Mouse (Mus musculus): Measurements from ENCODE around the gene Teddm2. TPM values are rescaled to one million over a fixed set of nuclear protein-coding genes. Genes with fewer than 3 reads are reported as not detected.

Teddm2 gene
- polyA plus RNA-seq, 1 experiment = 0.93 TPM

- no peak overlapping the region for H3K27ac ChIP-seq (ENCODE audit: control insufficient read depth, insufficient read depth, low read length)
- 79% methylated on average over 2 of the region's 2 CpGs for WGBS
- TF ChIP-seq CTCF (IDR thresholded peaks at IDR 0.05; ENCODE audit: borderline replicate concordance, control insufficient read depth, extremely low read depth, insufficient read depth, low read length, poor library complexity) (no peak), POLR2A (IDR thresholded peaks at IDR 0.05; ENCODE audit: control insufficient read depth, extremely low read depth, insufficient read depth, low read length, poor library complexity) (no peak)
- no peaks in the 10 kb centered on the region for H3K36me3 ChIP-seq (ENCODE audit: control insufficient read depth, insufficient read depth, low read length)
- H3K27me3 ChIP-seq (ENCODE audit: control insufficient read depth, insufficient read depth, low read length) = no peaks in the 10 kb centered on the region
- no peak overlapping the region for H3K4me3 ChIP-seq (ENCODE audit: control insufficient read depth, insufficient read depth, low read length)
- no peak for DNase-seq
- no peaks in the 10 kb centered on the region for H3K4me1 ChIP-seq (replicated peaks; ENCODE audit: control insufficient read depth, insufficient read depth, low read length)
Observed at GRCm38 (mm10) chr1:153814278-153814677, 85.8 kb downstream of the Teddm2 start.

DNA sequence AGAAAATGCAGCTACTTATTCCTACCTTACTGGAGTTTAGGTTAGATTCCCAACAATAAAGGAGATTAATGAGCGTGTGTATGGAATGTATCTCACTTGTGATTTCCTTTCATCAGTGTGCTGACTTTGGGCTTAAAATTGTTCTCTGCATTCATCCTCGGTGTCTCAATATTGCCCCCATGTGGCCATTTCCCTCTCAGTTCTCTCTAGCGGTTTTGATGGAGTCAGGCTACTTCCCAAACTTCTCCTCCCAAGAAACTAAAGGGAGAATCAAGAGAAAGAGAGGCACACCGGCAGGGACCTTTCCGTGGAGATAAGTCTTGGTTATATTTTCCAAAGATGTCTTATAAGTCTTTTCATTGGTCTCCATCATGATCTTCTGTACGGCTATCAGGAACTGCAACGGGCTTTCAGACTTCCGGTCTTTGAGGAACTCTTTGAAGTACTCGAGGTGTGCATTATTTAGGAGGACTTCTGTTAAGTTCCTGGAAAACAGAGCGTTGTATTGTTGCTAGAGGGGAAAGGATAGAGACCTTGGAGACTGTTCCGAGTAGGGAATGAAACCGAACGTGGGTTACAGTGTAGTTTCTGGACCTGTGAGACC is 92.5 kb downstream of the Teddm2 start:
- H3K27ac ChIP-seq (ENCODE audit: control insufficient read depth, insufficient read depth, low read length) = no peak overlapping the region
- TF ChIP-seq CTCF (IDR thresholded peaks at IDR 0.05; ENCODE audit: borderline replicate concordance, control insufficient read depth, extremely low read depth, insufficient read depth, low read length, poor library complexity) (no peak), POLR2A (IDR thresholded peaks at IDR 0.05; ENCODE audit: control insufficient read depth, extremely low read depth, insufficient read depth, low read length, poor library complexity) (no peak)
- no peaks in the 10 kb centered on the region for H3K27me3 ChIP-seq (ENCODE audit: control insufficient read depth, insufficient read depth, low read length)
- 0 out of 2 replicates have a peak, but pooled peaks cover 2% of the 10 kb centered on the region for H3K4me1 ChIP-seq (replicated peaks; ENCODE audit: control insufficient read depth, insufficient read depth, low read length)
- DNase-seq = peak; percentile 79
- WGBS = 17% methylated on average over 13 of the region's 13 CpGs
- H3K4me3 ChIP-seq (ENCODE audit: control insufficient read depth, insufficient read depth, low read length) = no peak overlapping the region; the same call in 1 of the 2 replicates
- no peaks in the 10 kb centered on the region for H3K36me3 ChIP-seq (ENCODE audit: control insufficient read depth, insufficient read depth, low read length)

DNA sequence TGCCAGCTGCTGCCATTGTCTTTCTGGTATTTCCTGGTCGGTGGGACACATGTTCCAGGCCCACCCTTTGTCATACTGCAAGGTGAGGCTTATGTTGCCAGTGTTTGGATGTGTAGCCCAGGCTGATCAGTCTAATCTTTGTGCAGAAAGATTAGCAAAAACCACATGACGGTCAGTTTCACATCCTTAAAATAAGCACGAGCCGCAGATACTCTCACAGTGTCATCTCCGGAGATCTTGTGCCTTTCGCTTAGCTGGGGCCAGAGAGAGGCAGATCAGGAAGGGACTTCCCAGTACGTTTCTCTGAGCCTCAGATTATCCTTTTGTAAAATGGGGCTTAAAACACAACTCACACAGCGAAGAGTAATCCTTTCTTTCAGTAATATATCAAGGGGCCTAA is 96.5 kb downstream of the Teddm2 start:
- Histone ChIP-seq H3K36me3 (ENCODE audit: control insufficient read depth, insufficient read depth, low read length) (no peaks in the 10 kb centered on the region), H3K4me1 (replicated peaks; ENCODE audit: control insufficient read depth, insufficient read depth, low read length) (0 out of 2 replicates have a peak, but pooled peaks cover 2% of the 10 kb centered on the region), H3K27ac (ENCODE audit: control insufficient read depth, insufficient read depth, low read length) (no peak overlapping the region), H3K4me3 (ENCODE audit: control insufficient read depth, insufficient read depth, low read length) (no peak overlapping the region), H3K27me3 (ENCODE audit: control insufficient read depth, insufficient read depth, low read length) (no peaks in the 10 kb centered on the region)
- no peak for DNase-seq
- WGBS = 69% methylated on average over 8 of the region's 8 CpGs
- TF ChIP-seq POLR2A (IDR thresholded peaks at IDR 0.05; ENCODE audit: control insufficient read depth, extremely low read depth, insufficient read depth, low read length, poor library complexity) (no peak), CTCF (IDR thresholded peaks at IDR 0.05; ENCODE audit: borderline replicate concordance, control insufficient read depth, extremely low read depth, insufficient read depth, low read length, poor library complexity) (no peak)

- H3K4me3 ChIP-seq (ENCODE audit: control insufficient read depth, insufficient read depth, low read length) = no peak overlapping the region
- H3K36me3 ChIP-seq (ENCODE audit: control insufficient read depth, insufficient read depth, low read length) = no peaks in the 10 kb centered on the region
- no peak for DNase-seq
- no peak overlapping the region for H3K27ac ChIP-seq (ENCODE audit: control insufficient read depth, insufficient read depth, low read length)
- no peaks in the 10 kb centered on the region for H3K4me1 ChIP-seq (replicated peaks; ENCODE audit: control insufficient read depth, insufficient read depth, low read length)
- TF ChIP-seq CTCF (IDR thresholded peaks at IDR 0.05; ENCODE audit: borderline replicate concordance, control insufficient read depth, extremely low read depth, insufficient read depth, low read length, poor library complexity) (no peak), POLR2A (IDR thresholded peaks at IDR 0.05; ENCODE audit: control insufficient read depth, extremely low read depth, insufficient read depth, low read length, poor library complexity) (no peak)
- WGBS = 47% methylated on average over 7 of the region's 7 CpGs
- no peaks in the 10 kb centered on the region for H3K27me3 ChIP-seq (ENCODE audit: control insufficient read depth, insufficient read depth, low read length)
Observed at GRCm38 (mm10) chr1:153802691-153803090, 97.3 kb downstream of the Teddm2 start.

Other genes with a start within 250 kb of the Teddm2 start
- gene Rgs8, start 247.2 kb downstream of the Teddm2 start, polyA plus RNA-seq (2012; rRNA removed) = 0.11 and 0.20 TPM in 2 replicates
- gene Rgs16, start 159.9 kb downstream of the Teddm2 start, polyA plus RNA-seq (2012; rRNA removed) = 2.8 and 3.1 TPM in 2 replicates
- 11.8 and 12.3 TPM in 2 replicates for gene Rnasel, start 150.8 kb downstream of the Teddm2 start, polyA plus RNA-seq (2012; rRNA removed)
- 0.36 and 0.41 TPM in 2 replicates for gene Rgsl1, start 56.1 kb downstream of the Teddm2 start, polyA plus RNA-seq (2012; rRNA removed)
- 0.19 and 0.26 TPM in 2 replicates for gene Teddm1b, start 25.9 kb downstream of the Teddm2 start, polyA plus RNA-seq (2012; rRNA removed)
- gene Teddm1a, start 8.5 kb downstream of the Teddm2 start, polyA plus RNA-seq (2012; rRNA removed) = not detected in 2 replicates
- 153 and 200 TPM in 2 replicates for gene Glul, start 284 bp downstream of the Teddm2 start, polyA plus RNA-seq (2012; rRNA removed)

Data from thymus, adult 2 months (tissue).